Mouse (Mus musculus) heart, embryonic 10.5 days (tissue): Measurements from ENCODE around the gene Twf1. TPM values are rescaled to one million over a fixed set of nuclear protein-coding genes. Genes with fewer than 3 reads are reported as not detected.

Experiments
- DNase-seq: peaks from one replicate; pipeline ENCODE4 v3.0.0-alpha.2; 2017; ENCODE audit warnings: low spot score
- H3K27ac ChIP-seq: fragments of 300-500 bp; sonication (generic); 2 replicates; pipeline ENCODE4 v1.5.1; 2016; ENCODE audit warnings: mild to moderate bottlenecking
- H3K27me3 ChIP-seq: fragments of 300-500 bp; sonication (generic); 2 replicates; pipeline ENCODE4 v1.6.1; 2016; ENCODE audit warnings: mild to moderate bottlenecking; ENCODE audit not compliant: poor library complexity, insufficient read depth, severe bottlenecking
- H3K36me3 ChIP-seq: fragments of 300-500 bp; sonication (generic); 2 replicates; pipeline ENCODE4 v1.6.1; 2016; ENCODE audit warnings: mild to moderate bottlenecking, moderate library complexity
- H3K4me1 ChIP-seq: fragments of 300-500 bp; sonication (generic); 2 replicates; pipeline ENCODE4 v1.6.1; 2016; ENCODE audit warnings: mild to moderate bottlenecking
- H3K4me3 ChIP-seq: fragments of 300-500 bp; sonication (generic); 2 replicates; pipeline ENCODE4 v1.5.1; 2016; ENCODE audit warnings: mild to moderate bottlenecking, moderate library complexity
- H3K9me3 ChIP-seq: fragments of 300-500 bp; sonication (generic); 2 replicates; pipeline ENCODE4 v1.6.1; 2016; ENCODE audit warnings: mild to moderate bottlenecking, moderate library complexity
- WGBS: fragments of 180-500 bp; shearing (Covaris S2); methylation state at CpG from one replicate; pipeline ENCODE4 v1.1.7; 2016; 5-methylcytosine and 5-hydroxymethylcytosine counted together
- polyA plus RNA-seq: library from polyadenylated mRNA; unstranded; fragments of >200 nt; fragmentation: Nextera tagmentation; extraction: Ambion mirVana; gene quantifications from 2 replicates; pipeline ENCODE4 v1.2.1, GENCODE M21; 2016

Twf1 gene
- polyA plus RNA-seq, 1 experiment from 2014 or later = 61.5 TPM

DNA sequence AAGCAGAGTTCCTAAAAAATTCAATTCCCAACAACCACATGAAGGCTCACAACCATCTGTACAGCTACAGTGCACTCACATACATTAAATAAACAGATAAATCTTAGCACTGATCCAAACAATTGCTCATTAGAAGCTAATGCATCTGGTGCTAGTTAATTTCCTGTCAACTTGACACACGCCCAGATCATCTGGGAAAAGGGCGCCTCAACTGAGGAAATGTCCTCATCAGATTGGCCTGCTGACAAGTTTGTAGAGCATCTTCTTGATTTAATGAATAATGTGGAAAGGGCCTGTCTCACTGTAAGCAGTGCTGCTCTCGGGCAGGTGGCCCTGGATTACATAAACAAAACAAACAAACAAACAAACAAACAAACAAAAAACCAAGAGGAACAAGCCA lies 59.2 kb downstream of the Twf1 start:
- Histone ChIP-seq H3K9me3 (no peaks in the 10 kb centered on the region), H3K36me3 (peaks cover 37% of the 10 kb centered on the region), H3K4me1 (no peaks in the 10 kb centered on the region), H3K27ac (no peak overlapping the region), H3K4me3 (no peak overlapping the region), H3K27me3 (no peaks in the 10 kb centered on the region)
- no peak for DNase-seq
- WGBS = 87% methylated on average over 3 of the region's 3 CpGs

Other genes starting within 250 kb of the Twf1 start
- 0.87 and 2.4 TPM in 2 replicates for gene Adamts20, start 124.5 kb downstream of the Twf1 start, polyA plus RNA-seq
- gene Pus7l, start 46.3 kb downstream of the Twf1 start, polyA plus RNA-seq = 7.5 and 8.9 TPM in 2 replicates
- gene Irak4, start 46.2 kb downstream of the Twf1 start, polyA plus RNA-seq = 3.9 and 4.4 TPM in 2 replicates
- gene Tmem117, start 39.3 kb upstream of the Twf1 start, polyA plus RNA-seq = 0.73 and 1.8 TPM in 2 replicates